Mouse (Mus musculus): ENCODE data around the gene Myo1g.

The Myo1g gene

GRCm38 (mm10) chr11:6520507-6521173 is at the start of gene Myo1g:
TSS of gene Myo1g (minus strand) at chr11:6520965.
- no peak for DNase-seq

GRCm38 (mm10) chr11:6569410-6569777 is 48.6 kb upstream of the Myo1g start:
- no peak for DNase-seq

GRCm38 (mm10) chr11:6568584-6569409 is 48.0 kb upstream of the Myo1g start:
- DNase-seq: peak; percentile 62 to 69

GRCm38 (mm10) chr11:6567951-6568350 is 47.2 kb upstream of the Myo1g start:
- DNase-seq: no peak

- no peak for DNase-seq
Observed at GRCm38 (mm10) chr11:6566496-6566895, 45.7 kb upstream of the Myo1g start.

GRCm38 (mm10) chr11:6563201-6563600 is 42.4 kb upstream of the Myo1g start:
- no peak for DNase-seq

GRCm38 (mm10) chr11:6562359-6562758 is 41.6 kb upstream of the Myo1g start:
- DNase-seq: no peak

- no peak for DNase-seq
Observed at GRCm38 (mm10) chr11:6561474-6561873, 40.7 kb upstream of the Myo1g start.

- no peak for DNase-seq
Observed at GRCm38 (mm10) chr11:6560655-6561360, 40.0 kb upstream of the Myo1g start.

GRCm38 (mm10) chr11:6559996-6560395 is 39.2 kb upstream of the Myo1g start:
- DNase-seq: no peak

GRCm38 (mm10) chr11:6558234-6558633 is 37.5 kb upstream of the Myo1g start:
- DNase-seq: no peak

- no peak for DNase-seq
Observed at GRCm38 (mm10) chr11:6550201-6550600, 29.4 kb upstream of the Myo1g start.

- DNase-seq: no peak
Observed at GRCm38 (mm10) chr11:6549770-6550169, 29.0 kb upstream of the Myo1g start.

- DNase-seq: no peak
Observed at GRCm38 (mm10) chr11:6547696-6548325, 27.0 kb upstream of the Myo1g start.

- DNase-seq: peak; percentile 60 to 68
Observed at GRCm38 (mm10) chr11:6547037-6547680, 26.4 kb upstream of the Myo1g start.

GRCm38 (mm10) chr11:6546205-6547013 is 25.6 kb upstream of the Myo1g start, which contains the start of gene Ccm2:
TSS of gene Ccm2 (plus strand) at chr11:6546887.
- DNase-seq: peak; percentile 98 to 100

- DNase-seq: no peak
Observed at GRCm38 (mm10) chr11:6545857-6546192, 25.1 kb upstream of the Myo1g start.

GRCm38 (mm10) chr11:6545186-6545856 is 24.6 kb upstream of the Myo1g start:
- no peak for DNase-seq

GRCm38 (mm10) chr11:6544683-6545082 is 23.9 kb upstream of the Myo1g start:
- no peak for DNase-seq

- DNase-seq: no peak
Observed at GRCm38 (mm10) chr11:6530746-6531145, 10.0 kb upstream of the Myo1g start.

- DNase-seq: no peak
Observed at GRCm38 (mm10) chr11:6529961-6530360, 9.2 kb upstream of the Myo1g start.
